Mouse (Mus musculus): Measurements from ENCODE around the gene Fam76a. TPM values are rescaled to one million over a fixed set of nuclear protein-coding genes. Genes with fewer than 3 reads are reported as not detected.

The Fam76a gene
- total RNA-seq, 4 experiments from 2014 or later, result 46.4 to 64.0 (median 61.0) TPM

GRCm38 (mm10) chr4:132894402-132894801 is 28.0 kb downstream of the Fam76a start:
- peak; percentile 18 to 34 for DNase-seq (ENCODE audit: low spot score in 2 of 2)

- no peak for DNase-seq (ENCODE audit: low spot score in 2 of 2)
Measured at GRCm38 (mm10) chr4:132884844-132885374, 37.4 kb downstream of the Fam76a start.

GRCm38 (mm10) chr4:132884064-132884843 is 38.1 kb downstream of the Fam76a start, which contains the start of gene Stx12:
Gene Stx12 (minus strand): TSS chr4:132884509.
- peak; percentile 79 to 87 for DNase-seq (ENCODE audit: low spot score in 2 of 2)

- DNase-seq (ENCODE audit: low spot score in 2 of 2), result no peak
Measured at GRCm38 (mm10) chr4:132883561-132884063, 38.7 kb downstream of the Fam76a start.

GRCm38 (mm10) chr4:132874363-132875097 is 47.8 kb downstream of the Fam76a start:
- no peak for DNase-seq (ENCODE audit: low spot score in 2 of 2)

- no peak for DNase-seq (ENCODE audit: low spot score in 2 of 2)
Measured at GRCm38 (mm10) chr4:132873481-132874362, 48.6 kb downstream of the Fam76a start.

GRCm38 (mm10) chr4:132871116-132871515 is 51.2 kb downstream of the Fam76a start:
- no peak for DNase-seq (ENCODE audit: low spot score in 2 of 2)

- no peak for DNase-seq (ENCODE audit: low spot score in 2 of 2)
Measured at GRCm38 (mm10) chr4:132864856-132865255, 57.5 kb downstream of the Fam76a start.

- DNase-seq (ENCODE audit: low spot score in 2 of 2), result no peak
Measured at GRCm38 (mm10) chr4:132863012-132863411, 59.3 kb downstream of the Fam76a start.

GRCm38 (mm10) chr4:132860880-132861279 is 61.5 kb downstream of the Fam76a start:
- DNase-seq (ENCODE audit: low spot score in 2 of 2), result no peak

Other genes starting within 250 kb of the Fam76a start
- 1 to 10 TPM; 3.4 to 6.6 (median 4.9) TPM for gene Xkr8, start 190.0 kb downstream of the Fam76a start, total RNA-seq (2022)
- 1 to 10 TPM; 4.6 to 6.9 (median 6.2) TPM for gene Smpdl3b, start 165.3 kb downstream of the Fam76a start, total RNA-seq (2022)
- 10 to 100 TPM; 14.5 to 18.1 (median 15.5) TPM for gene Rpa2, start 154.2 kb downstream of the Fam76a start, total RNA-seq (2022)
- 1 to 10 TPM in 2 of 4 experiments, under 1 TPM in 2; 0.70 to 2.3 (median 1.5) TPM for gene Themis2, start 126.2 kb downstream of the Fam76a start, total RNA-seq (2022)
- gene Ppp1r8, start 79.4 kb downstream of the Fam76a start, total RNA-seq (2022), result 10 to 100 TPM; 37.8 to 43.7 (median 42.0) TPM
- 100 to 1,000 TPM in 1 of 4 experiments, 10 to 100 TPM in 3; 97.6 to 103 (median 98.8) TPM for gene Stx12, start 38.0 kb downstream of the Fam76a start, total RNA-seq (2022)
- 1 to 10 TPM in 2 of 4 experiments, under 1 TPM in 2; 0.17 to 1.1 (median 0.82) TPM for gene Fgr, start 51.5 kb upstream of the Fam76a start, total RNA-seq (2022)
- 100 to 1,000 TPM in 2 of 4 experiments, 10 to 100 TPM in 2; 95.7 to 104 (median 99.7) TPM for gene Ahdc1, start 88.7 kb upstream of the Fam76a start, total RNA-seq (2022)
- 10 to 100 TPM; 27.4 to 42.1 (median 38.9) TPM for gene Wasf2, start 207.9 kb upstream of the Fam76a start, total RNA-seq (2022)